Mouse (Mus musculus): ENCODE data around the gene Rara.

Rara gene

DNA sequence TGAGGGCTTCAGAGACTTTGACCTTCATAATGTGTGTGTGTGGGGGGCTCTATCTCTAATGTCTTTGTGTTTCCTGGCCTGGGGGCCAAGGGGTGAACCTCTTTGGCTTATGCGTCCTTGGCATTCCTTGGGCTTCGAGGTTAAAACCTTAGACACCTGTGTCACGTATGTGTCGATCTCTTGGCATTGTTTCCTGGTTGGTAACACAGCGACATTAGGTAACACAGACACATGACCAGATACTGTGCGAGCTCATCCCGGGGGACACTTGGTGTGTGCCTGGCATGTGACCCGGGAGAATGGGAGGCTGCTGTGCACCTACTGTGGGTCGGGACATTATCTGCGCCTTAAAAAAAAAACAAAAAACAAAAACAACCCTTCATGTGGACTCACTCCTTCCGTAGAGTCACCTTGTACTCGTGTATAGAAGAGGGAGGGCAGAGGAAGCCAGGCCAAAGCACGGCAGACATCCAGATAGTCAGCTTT lies 26.3 kb downstream of the Rara start:
- DNase-seq, result peak in 1 of 2 experiments; percentile 7

DNA sequence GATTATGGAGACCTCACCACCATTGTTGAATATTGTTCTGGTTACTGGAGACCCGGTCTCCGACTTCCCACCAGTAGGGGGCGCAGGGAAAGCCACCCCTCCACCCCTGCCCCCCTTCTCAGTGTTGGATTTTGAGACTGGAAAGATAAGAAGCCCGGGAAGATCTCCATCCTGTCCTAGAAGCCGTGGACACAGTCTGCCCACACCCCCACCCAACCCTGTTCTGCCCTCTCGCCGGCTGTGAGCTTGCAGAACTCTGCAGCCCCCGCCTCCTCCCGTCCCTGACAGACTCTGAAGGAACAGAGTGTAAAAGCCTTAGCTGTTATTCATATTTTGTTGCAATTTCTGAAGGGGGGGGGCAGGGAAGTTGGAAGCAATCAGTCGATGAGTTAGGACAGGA lies 26.8 kb downstream of the Rara start:
- peak; percentile 88 to 90 for DNase-seq

DNA sequence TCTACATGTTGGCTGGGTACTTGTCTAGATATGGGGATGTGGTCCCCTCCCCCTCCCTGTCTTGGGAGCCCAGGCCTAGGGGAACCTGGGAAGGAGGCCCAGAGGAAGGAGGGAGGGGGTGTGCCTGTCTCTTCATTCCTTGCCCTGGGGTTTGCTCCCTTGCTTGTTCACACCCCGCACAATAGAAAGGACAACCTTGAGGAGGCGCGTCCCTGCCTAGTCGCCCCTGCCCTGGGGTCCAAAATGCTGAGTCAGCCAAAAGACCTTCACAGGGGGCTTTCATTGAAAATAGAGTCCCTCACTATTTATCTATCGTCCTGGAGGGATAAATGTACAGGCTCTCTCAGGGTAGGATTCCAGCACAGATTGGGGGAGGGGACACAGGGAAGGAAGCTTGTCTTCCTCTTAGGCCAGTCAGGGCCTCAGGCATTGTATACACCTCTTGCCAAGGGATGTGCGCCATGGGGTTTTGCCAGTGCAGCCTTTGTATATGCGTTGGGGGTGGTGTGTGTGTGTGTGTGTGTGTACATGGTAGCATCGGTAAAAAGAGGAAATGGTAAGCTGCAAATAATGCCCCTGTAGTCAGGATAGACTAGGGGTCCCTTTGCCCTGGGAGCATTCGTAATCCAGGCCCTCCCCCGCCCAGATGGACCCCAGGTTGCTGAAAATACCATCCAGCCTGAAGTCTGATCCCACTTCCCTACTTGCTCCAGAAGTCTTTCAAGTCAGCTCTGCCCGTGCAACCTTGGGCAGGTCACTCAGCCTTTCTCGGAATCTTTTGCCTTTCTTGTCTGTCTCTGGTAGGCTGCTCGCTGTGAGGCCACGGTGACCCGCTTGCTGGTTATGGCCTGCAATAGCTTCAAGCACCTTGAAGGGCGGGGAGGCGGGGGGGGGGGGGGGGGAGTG lies 27.4 kb downstream of the Rara start:
- DNase-seq, result no peak

DNA sequence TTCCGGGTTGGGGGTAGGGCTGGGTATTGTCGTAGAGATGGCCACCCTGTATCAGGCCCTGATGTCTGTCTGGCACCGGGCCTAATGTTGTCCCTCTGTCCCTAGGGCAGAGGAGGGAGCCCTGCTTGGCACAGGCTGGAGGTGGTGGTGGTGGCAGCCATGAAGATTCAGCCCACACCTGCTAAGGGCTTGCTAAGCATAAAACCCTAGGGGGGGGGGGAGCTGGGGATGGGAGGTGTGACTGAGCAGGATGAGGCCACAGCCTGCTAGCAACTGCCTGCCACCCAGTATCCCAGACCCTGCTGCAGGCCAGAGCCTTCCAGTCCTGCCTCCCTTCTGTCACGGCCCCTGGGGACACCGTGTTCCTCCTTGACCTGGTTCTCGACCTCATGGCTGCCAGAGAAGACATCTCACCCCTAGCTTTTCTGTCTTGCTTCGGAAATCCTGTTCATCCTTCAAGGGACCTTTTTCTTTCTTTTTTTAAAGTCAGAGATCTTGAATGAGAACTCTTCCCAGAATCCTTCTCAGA lies 28.2 kb downstream of the Rara start:
- DNase-seq, result peak in 1 of 2 experiments; percentile 36

DNA sequence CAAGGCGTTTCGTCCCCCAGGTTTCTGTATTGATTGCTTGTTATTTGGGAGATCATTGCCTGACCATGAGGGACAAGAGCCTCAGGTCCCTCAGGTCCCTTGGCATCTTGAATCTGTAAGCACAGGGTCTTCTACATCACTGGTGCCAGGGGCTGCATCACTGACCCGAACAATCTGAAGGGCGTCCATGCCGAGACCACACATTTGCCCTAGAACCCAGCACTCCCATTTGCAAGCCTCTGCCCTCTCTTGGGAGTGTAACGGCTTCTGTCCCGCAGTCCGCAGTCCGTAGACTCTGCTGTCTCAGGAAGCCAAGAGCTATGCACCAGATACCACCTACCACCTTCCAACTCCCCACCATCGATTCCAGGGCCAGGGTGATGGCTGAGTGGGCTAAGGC lies 28.7 kb downstream of the Rara start:
- no peak for DNase-seq

DNA sequence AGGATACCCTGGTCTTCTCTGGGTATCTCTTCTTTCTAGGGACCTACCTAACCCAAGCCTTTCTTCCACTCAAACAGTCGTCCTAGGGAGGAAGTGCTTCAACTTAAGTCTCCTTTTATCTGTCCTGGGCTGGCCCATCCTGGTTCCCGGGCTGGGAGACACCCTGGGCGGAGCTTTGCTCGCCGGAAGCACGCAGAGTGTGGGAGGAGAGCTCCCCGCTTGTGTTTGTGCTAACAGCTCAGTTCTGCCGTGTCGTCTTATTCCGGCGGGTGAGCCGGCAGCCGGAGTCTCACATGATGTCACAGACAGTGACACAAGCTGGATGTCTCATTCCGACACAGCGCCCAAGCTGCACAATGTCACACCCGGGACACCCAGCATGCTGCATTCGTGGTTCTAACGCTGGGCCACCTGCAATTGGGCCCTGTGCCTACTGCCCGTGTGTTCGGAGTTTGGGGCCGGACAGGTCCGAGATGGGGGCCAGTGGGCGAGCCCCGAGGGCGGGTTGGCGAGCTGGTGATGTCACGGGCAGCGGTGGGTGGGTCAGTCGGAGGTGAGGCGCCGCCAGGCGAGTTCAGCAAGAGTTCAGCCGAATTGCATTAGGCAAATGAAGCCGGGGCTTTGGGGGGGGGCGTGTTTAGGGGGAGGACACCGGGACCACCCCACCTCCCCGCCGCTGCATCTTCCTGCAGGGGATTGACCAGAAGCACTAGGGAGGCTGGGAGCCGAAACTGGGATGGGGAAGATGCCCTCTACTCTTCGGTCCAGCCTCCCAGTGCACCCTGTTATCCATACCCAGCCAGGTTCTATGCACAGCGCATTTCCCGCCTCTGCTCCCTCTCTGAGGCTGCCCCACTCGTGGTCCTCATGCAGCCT lies 32.1 kb downstream of the Rara start:
- peak; percentile 88 to 93 for DNase-seq

DNA sequence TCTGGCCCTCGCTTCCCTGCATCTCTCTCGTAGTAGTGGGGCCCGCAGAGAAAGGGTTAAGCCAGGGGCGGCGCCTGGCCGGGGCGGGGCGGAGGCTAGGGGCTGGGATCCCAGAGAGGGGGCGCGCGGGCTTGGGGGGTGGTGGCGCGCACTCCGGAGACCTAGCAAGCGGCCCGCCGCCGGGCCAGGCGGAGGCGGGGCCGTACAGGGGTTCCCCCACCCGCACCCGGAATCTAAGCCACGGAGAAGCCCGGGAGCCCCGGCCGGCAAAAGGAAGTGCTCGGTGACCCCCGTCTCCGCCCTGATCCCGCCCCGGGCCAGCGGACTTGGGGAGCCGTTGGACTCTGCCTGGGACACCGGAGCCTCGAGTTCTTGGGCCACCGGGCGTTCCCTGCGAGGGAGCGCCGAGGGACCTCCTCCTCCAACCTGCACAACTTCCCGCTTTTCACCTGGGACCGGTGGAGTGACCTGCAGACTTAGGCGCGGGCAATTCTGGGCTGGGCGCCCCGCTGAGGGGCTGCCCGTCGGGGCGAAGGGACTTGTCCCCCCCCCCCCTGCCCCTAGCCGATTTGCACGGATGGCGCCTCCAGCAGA lies 32.8 kb downstream of the Rara start:
- peak; percentile 72 to 86 for DNase-seq

DNA sequence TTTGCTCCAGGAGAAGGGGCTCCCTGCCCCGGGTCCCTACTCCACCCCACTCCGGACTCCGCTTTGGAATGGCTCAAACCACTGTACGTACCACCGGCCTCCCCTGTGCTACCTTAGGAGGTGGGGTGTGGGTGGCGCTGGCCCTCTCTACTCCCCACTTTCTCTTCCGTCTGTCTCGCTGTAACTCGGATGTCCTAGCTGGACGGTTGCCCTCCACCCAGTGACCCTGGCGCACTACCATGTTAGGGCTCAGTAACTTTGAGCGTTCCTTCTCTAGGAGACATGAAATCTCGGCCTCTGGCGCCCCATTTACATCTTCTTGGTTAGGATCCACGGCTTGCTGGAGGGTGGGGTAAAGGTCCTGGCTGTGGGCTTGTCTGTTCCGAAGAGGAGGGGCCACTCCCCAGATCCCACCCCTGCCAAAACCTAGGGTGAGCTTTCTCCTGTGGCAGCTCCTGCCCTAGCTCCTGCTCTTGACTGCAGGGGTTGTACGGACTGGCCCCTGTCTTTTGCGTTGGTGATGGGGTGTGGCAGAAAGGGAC lies 33.5 kb downstream of the Rara start:
- peak; percentile 61 to 76 for DNase-seq

DNA sequence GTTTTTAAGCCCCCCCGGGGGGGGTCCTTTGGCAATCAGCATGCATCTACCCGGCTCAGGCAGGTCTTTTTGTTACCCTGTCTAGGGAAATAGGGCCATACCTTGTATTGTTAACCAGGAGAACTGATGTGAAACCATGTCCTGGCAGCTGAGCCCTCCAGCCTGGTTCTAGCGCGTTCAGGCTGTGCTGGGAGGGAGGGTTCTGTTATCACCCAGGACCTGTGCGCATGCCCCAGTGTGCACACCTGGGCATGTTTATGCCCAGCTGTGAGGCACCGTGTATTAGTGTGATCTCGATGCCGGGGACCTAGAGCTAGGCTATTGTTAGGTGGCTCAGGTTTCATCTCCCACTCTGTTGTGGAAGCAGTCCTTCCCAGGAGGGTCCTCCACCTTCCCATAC lies 34.1 kb downstream of the Rara start:
- no peak for DNase-seq

DNA sequence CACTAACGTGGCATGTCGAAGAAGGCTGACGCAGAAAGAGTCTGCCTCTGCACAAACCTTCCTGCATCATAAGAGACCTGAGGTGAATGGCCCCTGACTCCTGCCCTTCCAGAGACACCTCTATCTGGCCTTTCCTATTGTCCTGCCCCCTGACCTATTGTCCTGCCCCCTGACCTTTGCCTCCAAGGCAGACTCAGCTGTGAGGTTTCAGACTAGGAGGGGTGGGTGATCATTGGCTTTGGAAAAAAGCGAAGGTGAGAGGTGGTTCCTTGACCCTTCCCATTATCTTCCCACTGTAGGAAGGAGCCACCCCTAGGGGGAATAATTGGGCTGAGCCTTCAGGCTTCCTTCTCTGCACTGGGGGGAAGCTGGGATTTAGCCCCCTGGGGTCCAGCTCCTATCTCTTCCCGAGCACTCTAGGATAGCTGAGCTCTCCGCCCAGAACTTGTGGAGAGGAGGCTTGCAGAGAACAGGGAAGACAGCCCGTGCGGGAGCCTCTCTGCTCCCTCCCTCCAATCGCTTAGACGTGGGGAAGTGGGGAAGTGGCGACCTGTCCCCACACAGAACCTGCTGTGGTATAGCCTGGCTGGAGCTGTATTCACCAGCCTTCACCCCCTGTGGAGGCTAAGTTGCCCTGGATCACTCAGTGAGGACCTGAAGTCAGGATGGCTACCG lies 34.9 kb downstream of the Rara start:
- no peak for DNase-seq

DNA sequence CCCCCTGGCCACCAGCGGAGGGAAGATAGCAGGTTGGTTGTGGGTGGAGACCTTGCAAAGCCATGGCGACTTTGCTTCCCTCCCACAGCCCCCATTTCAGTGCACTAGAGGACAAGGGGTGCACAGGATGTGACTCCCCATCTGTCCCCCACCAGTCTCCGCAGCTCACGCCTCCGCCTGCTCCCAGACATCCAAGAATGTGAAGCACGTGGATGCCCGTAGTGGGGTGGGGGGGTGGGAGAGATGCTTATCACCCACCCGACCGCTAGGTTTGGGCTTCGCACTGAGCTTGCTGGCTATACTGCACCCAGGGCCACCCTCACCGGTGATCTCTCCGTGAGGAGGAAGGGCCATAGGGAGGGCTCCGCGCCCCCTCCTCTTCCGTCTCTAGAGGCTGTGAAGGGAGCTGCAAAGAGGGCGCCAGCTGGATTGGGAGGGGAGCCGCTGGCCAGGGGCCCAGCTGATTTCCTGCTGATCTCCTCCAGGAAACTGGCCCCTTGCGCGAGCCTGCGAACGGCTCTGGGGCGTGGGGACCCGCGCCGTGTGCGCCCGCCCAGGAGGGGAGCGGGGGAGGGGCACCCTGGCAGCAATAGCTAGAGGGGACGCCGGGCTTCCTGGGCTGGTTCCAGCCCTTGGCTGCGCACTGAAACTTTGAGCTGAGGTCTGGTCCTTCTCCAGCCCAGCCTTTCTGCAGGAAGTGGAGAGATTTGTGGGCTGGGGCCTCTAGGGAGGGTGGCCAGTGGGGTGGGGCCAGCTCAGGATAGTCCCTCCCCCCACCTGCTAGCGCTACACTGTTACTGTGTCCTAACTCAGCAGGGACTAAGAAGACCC lies 35.8 kb downstream of the Rara start:
- peak; percentile 93 to 94 for DNase-seq

DNA sequence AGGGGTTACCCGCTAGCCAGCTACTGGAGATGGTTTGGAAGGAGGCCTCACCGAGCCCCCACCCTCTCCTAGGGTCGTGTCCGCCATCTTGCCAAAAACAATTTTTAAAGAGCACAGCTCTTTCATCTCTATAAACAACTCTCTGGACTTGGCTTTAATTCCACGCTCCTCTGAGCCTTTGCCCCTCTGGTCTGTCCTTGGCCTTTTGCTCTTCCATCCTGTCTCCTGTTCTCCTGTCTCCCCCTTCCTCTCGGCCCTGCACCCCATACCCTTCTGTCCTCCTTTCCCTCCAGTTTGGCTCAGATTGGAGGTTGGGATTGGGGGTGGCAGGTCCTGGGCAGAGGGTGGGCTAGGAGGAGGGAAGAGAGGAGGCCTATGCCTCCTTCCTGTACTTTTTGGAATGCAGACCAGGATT lies 36.6 kb downstream of the Rara start:
- no peak for DNase-seq

DNA sequence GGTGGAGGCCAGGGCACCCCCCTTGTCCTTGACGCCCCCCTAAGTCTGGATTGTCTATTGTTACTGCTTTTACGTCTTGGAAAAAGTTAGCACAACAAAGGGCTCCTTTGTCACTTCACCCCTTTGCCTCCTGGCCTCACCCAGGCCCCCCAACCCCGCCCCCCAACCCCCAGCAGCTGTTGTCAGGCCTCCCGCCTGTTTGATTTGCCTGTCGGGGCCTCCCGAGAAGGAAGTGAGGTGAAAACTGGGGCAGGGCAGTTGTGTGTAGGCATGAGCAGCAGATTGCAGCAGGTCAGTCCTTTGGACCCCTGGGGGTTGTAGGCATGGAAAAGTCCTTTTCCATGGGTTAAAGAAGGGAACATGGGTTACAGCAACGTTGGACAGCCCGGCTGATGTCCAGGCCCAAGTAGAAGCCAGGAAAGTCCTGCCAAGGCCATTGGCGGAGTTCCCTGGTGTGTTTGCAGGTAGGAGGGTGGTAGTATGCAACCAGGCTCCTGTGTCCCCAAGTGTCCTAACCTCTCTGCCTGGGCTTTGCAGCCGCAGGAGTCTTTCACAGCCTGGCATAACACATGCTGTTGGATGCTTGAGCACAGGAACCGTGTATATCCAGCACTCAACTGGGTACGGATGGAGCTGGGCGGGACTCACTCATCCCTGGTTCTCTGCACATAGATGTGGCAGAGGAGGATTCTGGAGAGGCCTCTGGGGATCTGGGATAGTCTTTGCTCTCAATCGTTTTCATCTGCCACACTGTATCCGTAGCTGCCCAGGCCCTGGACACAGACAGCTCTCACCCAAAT lies 37.2 kb downstream of the Rara start:
- DNase-seq, result peak; percentile 59 to 75

DNA sequence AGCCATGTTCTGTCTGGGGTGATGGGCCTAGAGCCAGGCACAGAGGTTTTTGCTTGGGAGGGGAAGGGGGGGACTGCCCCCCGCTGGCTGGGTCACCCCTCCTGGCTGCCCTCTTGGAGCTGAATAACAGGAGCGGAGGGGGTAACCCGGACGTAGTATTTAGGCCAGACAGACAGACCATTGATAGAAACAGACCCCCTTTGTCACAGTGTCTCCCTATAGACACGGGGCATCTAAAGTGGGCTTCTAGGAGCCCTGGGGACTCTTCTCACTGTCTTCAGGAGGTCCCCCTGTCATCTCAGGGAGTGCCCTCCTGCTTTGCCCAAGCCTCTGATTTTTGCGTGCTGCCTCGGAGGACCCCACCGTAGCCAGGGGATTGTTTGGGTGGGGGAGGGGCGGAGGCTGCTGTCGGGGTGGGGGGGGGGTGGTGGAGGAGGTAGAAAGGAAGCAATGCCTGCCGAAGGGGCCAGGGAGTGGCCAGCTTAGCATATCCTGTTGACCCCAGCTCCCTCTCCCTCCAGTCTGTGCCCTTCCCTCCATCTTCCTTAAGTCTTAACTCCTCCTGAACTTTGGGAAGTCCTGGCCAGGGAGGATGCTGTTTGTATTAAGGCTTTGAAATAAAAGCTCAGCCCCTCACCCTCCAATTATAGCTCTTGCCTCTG lies 37.9 kb downstream of the Rara start:
- no peak for DNase-seq

DNA sequence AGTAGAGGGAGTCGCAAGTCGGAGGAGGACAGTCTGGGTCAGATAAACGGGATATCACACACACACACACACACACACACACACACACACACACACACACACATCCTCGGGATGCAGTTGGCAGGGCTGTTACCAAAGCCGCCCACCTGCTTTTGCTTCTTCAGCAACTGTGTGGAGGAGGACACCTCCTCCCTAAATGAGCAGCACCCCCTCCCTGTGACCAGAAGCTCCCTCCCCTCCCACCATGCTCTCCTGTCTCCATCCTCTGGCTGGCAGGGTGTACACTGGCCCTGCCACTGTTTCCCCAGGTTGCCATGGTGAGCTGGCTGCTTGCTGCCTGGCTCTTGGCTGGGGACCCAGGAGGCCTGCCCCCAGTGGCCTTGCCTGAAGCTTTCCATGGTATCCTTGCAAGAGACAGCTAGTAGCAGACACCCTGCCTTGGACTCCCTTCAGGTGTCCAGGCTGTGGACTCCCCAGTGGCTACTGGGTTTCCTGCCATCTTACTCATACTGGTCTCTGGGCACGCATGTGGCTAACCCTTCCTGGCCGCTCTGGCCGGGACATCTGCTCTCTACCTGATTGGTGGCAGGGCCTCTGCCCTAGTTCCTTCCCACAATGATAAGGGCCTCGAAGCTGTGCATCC lies 39.0 kb downstream of the Rara start:
- DNase-seq, result peak; percentile 66 to 67

DNA sequence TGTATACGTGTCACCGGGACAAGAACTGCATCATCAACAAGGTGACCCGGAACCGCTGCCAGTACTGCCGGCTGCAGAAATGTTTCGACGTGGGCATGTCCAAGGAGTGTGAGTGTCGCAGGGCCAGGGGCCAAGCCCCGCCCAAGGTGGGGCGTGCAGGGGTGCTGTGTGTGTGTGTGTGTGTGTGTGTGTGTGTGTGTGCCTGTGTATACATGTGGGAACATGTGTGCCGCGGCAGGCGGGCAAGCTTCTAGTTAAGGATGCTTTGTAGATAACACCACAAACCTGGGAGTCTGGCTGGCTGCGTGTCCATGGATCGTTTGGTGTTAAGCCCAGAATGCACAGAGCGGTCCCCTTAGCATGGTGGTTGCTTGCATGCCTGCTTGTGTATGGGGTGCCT lies 40.5 kb downstream of the Rara start:
- no peak for DNase-seq

DNA sequence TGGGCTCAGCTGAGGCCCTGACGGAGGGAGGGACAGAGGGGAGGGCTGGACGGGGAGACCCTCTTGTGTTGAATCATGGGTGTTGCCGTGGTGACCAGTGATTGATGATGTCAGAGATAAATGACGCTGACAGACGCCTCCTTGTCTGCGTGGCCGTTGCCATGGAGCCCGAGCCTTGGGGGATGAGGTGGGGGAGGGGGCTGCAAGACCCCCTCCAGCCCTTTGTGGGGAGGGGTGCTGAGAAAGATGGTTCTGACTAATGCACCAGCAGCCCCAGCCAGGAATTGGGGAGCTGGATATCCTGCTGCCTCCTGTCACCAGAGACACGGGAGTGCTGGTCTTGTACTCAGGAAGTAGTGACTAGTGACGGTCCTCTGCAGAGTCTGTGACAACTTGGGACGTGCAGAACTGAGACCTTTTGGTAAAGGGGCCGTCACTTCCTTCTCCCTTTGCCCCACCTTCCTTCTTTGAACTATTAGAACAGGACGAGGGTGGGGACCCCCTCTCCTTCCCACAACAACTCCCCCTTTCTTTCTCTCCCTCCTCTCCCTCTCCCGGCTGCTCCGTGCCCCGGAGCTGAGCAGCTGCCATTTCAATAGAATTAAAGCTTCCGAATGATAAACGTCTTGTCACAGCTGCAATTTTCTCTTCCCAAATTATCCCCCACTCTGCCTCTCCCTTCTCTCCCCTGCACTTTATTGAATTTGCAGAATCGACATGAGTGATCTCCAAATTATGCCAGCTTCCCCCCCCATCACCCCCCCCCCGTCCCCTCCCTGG lies 41.3 kb downstream of the Rara start:
- DNase-seq, result no peak

DNA sequence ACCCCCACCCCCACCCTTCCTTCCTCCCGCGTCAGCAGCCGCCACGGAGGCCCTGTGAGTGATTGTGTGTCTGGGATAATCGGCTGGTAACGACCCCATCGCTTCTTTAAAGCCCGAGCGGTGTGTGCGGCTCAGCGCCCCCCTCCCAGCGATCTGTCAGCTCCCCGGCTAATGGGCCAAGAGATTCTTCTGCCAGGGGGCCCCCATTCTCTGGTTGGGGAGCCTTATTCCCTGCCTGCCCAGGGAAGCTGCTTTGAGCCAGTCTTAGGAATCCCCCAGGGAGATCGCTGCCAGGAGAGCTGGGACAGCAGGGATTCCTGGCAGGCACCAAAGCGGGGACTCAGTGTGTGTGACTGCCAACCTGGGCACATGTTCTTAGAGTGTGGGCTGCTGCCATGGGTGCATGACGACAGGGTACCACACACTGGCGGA lies 41.9 kb downstream of the Rara start:
- DNase-seq, result peak; percentile 53 to 67
